Mouse (Mus musculus) cerebellum, adult 9-10 months (tissue): ENCODE data around the gene Gnptab.

Experiments
- DNase-seq: peaks from one replicate; pipeline ENCODE4 v3.0.0; 2022

Gnptab gene

DNA sequence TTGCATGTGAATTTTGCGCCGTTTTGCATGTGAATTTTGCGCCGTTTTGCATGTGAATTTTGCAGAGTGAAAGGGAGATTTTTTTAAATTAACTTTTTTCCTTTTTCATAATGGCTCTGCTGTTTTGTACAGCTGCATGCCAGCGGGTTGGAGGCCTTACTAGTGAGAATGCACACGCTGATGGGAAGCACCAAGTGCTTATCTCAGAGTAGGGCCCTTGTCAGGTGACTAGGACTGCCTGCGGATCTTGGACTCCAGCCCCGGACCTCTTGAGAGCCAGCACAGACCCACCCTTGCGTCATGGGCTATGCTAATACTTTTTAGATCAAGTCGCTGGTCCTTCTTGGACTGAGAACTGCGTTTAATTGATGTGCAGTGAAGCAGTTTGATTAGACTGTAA, 1.1 kb downstream of the Gnptab start:
- peak; percentile 57 for DNase-seq

DNA sequence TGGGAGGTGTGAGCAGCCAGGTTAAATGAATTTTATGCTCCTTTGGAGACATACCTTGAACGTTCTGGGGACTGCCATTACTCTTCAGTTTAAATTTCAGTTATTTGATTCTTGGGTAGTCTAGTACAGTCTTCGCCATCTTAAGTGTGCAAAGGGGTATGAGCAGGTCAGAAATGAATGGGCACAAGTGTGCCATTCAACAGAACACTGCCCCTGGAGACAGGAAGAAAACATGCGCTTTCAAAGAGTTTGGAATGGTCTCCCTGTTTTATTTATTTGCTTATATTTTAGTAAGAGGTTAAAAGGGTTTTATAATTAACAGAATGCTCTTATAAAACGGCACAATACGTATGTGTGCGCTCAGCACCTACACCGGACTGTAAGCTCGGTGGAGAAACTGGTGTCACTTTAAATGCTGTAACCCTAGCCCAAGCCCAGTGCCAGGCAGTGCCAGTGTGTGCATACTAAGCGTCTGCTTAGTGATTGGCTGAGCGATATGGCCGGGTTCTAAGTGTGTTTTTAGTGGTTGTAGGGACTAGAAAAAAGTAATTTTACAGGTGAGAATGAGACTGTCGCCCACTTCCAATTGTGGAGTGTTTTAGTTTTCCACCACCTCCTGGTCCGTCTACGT, 1.6 kb downstream of the Gnptab start:
- DNase-seq = no peak

DNA sequence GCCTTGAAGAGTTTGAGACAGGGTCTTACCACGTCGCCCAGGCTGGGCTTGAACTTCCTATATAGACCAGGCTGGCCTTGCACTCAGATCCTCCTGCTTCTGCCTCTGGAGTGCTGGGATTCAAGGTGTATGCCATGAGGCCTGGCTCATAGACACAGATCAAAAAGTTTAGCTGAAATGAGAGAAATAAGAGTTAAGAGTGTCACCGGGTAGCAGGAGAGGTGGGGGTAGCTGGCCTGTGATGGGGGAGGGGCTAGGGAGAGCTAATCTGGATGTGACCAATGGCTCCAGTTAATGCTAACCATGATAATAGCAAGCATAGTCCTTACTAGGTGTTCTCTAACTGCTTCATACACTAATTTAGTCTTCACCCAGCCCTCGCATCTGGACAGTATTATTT, 2.4 kb downstream of the Gnptab start:
- no peak for DNase-seq

DNA sequence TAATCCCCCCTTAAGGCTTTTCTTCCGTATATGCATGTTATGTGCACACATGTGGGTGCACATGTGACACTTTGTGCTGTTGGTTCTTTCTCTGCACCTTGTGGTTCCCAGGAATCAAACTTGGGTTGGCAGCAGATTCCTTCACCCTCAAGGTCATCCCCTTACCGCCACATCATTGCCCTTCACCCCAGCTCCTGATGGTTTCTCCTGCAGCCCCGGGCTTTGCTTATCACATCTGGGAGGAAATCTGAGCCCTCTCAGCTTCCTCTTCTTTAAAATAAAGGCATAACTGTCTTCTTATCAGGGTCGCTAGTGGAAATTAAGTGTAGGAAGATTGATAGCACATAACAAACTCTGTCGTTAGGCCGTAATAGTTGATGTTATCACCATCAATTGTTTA, 3.1 kb downstream of the Gnptab start:
- DNase-seq = no peak

DNA sequence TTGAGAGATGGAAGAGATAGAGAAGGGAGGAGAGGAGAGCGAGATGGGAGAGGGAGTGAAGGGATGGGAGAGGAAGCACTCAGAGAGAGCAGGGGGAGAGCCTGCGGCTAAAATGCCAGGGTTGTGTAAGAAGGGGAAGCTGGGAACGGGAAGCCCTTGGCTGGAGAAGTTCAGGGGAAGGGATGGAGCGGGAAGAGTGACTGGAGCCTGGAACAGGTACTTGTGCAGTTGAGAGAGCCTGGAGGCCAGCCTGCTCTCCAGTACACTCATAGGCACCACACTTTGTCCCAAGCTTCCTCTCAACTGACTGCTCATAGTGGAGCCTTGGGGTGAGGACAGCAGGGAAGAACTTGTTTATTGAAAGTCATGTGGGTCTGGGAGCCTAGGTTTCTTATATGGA, 4.5 kb downstream of the Gnptab start:
- no peak for DNase-seq

DNA sequence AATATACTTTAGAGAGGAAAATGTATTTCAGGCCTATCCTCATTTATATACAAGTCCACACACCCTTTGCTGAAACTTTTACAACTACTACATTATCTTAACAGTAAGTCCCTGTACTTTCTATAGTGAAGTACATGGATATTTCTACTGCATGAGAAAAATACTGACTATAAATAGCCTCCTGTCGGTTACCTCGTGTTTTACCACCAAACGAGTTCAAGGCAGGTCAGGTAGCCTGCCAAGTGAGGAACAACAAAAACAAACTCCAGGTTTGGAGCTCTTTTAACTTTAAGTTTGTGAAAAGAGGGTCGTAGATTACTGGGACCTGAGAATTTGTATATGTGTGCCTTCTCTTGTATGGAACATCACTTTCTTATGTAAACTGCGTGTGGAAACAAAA, 5.1 kb downstream of the Gnptab start:
- no peak for DNase-seq

DNA sequence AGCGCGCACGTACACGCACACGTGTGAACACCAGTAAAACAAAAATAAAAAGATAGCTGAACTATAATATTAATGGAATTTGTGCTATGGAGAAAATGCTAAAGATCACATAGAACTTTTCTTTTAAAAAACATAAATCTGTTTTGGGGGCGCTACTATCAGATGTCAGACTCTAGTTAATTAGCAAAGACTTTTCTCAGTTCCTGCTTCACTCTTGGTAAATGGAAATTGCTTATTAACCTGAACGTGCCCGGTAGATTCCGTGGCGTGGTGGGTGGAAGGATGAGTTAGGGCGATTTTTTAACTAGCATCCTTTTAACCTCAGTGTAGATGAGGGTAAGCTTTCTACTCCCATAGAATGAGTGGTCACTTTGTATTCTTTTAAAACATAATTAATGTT, 6.4 kb downstream of the Gnptab start:
- no peak for DNase-seq

DNA sequence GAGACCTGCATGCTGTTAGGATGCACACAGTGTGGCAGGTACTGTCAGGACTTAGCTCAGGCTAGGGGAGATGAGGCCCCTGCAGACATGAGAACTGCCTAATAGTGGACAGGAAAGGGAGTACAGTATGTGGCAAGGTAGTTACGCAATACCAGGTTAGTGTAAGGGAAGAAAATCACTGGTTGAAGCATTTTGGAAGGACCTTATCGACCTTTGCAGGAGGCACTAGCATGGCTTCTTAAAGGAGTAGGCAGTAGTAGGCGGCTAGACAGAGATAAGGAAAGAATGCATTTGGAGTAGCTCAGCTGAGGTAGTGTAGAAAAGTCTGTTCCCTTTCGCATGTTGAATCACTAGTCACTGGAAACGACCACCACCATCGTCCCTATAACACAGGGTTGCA, 6.8 kb downstream of the Gnptab start:
- DNase-seq = no peak

DNA sequence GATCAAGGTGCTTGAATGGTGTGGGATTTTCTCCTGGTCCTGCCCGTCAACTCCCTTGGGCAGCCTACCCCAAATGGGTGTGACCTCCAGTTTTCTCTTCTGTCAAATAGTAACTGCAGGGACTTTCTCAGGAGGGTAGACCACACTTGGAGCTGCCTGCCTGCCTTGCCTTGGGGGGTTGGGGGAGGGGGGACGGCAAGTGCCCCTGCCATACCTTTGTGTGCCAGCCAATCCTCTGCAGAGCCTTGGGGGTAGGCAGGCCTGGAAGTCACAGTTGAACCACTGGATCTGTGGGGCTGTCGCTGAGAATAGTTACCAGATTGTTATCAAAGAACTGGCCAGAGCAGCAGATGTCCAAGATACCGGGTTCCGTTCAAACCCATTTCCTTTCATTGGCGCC, 7.3 kb downstream of the Gnptab start:
- no peak for DNase-seq

DNA sequence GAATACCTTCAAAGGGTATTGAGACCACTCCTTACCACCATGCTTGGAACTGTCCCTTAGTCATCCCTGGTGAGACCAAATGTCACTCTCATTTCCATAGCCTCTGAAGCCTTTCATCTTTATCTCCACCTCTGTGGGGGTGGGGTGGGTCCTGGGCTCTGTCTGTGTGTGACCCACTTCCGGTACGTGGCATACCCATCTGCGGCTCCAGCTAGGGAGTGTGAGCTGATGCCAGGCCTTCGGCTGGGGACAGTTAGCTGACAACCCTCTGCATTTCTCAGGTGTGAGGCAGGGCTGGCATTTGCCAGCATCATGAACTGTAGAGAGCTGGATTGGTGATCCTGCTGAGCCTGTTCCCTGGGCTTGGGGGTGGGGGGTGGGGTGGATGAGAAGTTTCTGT, 10.6 kb downstream of the Gnptab start:
- no peak for DNase-seq

DNA sequence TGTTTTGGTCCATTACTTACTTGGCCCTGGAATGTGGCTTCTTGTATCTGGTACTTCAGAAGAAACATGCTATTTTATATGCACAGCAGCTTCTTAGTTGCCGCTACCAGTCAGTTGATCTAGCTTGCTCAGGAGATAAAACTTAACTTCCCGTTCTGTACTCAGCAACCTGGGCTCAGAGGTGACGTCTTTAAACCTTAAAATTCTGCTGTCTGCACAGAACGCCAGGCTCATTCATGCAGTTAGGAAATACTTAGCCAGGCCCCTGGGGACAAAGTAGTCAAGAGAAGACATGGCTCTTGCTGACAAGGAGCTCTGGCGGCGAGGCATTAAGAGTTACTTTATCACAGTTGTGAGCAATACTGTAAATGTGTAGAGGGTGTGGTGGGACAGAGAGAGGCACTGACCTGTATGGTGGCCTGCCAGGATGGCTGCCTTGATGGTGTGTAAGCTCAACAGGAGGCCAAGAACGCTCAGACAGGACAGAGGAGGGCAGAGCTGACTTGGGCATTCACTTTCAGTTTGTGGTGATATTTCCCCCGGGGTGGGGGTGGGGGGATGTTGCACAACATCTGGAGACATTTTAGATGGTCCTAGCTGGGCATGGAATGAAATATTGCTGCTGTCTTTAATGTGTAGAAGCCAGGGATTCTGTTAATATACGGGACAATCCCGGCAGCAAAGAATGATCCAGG, 11.3 kb downstream of the Gnptab start:
- DNase-seq = no peak

DNA sequence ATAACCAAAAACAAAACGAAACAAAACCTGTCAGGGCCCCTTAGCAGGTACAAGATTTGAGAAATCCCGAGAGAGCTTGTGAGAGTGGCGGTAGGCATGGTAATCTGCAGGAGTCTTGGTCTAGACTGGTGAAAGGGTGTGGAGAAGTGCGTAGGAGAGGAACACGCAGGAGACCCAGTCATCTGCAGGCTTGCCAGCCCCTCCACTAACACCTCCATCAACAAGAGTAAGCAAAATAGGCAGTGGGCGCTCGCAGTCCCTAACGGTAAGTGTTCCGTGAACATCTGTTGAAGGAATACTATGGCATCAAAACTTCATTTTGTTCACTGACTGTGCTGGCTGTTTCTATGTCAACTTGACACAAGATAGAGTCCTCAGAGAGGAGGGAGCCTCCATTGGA, 12.6 kb downstream of the Gnptab start:
- no peak for DNase-seq

DNA sequence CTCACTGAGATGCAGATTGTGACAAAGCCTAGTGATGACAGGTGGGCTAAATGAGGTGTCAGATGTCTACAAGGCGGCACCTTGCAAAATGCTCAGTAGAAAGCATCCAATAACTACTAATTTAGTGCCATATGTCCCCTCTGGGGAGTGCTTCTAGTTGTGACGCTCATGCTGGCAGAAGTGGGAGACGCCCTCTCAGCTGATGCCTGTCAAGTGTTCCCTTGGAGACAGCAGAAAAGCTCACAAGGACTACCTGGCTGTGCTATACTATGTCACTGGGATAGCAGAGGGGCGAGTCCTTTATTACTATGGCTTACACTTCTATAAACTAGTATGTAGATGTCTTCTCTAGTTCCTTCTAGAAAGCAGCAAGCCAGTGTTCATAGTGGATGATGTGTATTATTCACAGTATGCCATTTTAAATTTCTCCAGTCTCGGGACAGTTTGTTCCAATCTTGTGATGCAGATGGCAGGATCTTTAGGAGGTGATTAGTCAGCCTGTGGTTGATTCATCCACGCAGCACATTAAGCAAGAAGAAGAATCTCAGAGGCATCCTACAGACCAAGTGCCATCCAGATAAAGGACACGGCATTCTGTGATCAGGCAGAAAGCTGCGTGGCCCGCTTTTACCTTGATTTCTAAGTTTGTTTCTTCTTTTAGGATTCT, 13.4 kb downstream of the Gnptab start:
- no peak for DNase-seq

DNA sequence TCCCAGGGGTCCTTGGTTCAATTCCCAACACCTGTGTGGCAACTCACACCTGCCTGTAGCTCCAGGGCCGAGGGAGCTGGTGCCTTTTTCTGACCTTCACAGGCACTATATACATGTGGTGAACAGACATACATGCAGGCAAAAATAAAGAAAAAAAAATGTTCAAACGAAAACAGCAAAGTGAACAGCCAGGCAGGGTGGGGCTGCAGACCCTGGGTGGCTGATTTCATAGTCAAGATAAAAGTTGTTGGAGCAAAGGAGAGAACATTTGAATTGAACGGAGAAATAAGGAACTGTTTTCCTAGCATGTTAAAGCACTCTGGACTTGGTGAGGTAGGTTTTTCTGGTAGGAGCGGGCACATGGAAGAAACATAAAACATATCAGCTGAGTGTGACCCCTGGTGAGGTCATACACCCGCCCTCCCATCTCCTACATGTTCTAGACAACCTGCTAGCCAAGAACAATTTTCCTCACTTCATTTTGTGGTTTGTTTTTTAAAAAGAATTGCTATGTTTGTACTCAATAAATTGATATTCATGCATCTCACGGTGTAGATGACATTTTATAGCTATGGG, 19.8 kb downstream of the Gnptab start:
- no peak for DNase-seq

DNA sequence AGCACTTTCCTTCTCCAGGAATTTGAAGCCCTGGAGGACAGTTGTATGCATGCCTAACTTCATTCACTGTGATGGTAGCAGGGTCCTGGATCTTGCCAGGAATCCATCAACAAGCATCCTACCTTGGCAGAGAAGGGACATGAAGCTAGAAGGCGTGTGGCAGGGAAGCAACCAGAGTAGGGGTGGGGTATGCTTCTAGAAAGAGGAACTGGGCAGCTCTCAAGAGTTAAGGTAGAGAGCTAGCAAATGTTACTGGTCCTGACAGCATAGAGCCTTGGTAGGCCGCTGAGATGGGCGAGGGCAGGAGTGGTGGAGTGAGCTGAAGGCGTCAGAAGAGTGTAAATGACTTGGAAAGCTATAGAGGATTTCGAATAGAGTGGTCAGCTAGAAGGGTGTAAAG, 20.3 kb downstream of the Gnptab start:
- DNase-seq = no peak

DNA sequence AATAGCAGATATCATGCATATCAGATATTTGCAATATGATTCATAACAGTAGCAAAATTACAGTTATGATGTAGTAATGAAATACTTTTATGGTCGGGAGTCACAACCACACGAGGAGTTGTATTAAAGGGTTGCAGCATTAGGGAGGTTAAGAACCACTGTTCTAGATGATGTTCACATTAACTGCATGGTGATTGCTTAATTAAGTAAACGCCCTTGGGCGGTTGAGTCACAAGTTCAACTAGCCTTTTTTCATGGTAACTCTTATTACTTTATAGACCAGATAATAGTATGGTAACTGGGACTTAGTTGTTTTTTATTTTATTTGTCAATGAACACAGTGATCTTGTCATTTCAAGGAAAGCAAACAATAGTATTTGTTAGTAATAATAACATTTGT, 24.1 kb downstream of the Gnptab start:
- DNase-seq = no peak

DNA sequence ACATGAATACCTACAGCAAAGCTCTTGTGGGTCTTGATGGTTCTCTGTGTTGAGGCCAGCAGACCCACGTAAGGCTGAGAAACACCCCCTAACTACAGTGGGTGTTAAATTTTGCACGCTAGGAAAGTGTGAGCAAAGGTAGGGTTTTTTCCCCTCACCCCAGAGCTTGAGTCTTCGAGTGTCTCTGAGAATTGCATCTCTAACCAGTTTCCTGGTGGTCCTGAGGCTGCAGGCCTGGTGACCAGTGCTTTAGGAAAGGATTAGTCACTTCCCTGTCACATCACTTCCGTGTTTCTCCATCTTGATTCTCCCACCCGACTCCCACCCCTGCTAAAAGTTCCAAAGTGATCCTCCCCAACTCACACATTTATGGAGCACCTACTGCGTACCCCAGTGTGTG, 25.3 kb downstream of the Gnptab start:
- no peak for DNase-seq

DNA sequence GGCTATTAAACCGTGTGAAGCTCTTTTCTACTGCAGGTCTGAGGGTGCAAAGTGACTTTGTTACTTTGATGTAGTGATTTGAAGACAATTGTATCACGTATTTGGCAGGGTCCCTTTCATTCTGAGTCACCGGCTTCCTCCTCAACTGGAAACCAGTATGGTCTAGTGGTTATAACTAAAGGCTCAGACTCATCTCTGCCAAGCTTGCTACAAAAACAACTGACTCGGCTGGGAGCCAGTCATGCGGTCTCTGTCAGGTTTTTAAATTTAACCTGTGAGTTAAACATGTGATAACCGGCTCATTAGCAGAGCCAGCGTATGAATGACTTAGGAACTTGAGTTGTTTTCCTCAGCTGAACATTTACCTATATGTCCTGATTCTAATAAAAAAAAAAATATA, 26.9 kb downstream of the Gnptab start:
- no peak for DNase-seq

DNA sequence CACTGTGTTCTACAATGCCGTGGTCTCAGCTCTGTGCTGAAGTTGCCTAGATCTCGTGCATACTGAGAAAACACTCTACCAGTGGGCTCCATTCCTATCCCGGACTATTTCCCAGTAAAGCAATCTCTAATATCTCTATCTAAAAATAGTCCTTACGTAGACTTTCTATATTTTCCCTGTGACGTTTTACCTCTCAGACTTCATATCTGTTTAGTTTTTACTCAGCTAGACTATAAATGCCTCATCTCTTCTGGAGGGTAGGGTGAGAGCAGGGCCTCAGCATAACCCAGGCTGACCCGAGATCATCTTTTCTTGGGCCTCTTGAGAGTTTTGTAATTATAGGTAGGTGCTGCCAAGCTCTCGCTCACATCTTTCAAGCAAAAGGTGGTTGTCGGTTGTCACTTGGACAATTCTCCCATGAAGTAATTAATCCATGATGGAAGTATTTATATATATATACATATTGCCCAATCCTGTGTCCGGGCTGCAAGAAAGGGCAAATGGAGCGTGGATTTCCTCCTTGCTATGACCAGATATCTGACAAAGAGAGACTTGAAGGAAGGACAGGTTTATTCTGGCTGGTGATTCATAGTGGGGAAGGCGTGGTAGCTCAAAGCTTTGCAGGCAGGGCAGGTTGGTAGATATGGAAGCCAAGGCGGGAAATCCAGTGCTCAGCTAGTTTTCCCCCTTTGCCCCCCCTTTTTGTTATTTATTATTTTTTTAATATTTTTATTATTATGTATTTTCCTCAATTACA, 29.1 kb downstream of the Gnptab start:
- DNase-seq = no peak

DNA sequence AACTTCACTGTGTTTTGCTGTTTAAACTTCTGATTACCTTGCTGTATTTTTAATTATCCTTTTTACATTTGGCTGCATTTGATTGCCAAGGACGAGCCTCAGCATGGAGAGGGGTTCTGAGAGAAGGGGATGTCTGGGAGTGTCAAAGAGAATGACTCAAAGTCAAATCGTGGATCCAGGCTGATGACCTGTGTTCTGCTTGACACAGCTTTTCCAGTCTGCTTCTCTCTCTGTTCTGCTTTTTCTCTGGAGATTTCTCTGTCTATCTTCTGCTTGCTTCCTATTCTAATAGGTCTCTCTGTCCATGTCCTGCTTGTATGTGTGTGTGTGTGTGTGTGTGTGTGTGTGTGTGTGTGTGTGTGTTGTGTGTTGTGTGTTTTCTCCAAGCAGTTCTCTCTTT, 30.8 kb downstream of the Gnptab start:
- no peak for DNase-seq

DNA sequence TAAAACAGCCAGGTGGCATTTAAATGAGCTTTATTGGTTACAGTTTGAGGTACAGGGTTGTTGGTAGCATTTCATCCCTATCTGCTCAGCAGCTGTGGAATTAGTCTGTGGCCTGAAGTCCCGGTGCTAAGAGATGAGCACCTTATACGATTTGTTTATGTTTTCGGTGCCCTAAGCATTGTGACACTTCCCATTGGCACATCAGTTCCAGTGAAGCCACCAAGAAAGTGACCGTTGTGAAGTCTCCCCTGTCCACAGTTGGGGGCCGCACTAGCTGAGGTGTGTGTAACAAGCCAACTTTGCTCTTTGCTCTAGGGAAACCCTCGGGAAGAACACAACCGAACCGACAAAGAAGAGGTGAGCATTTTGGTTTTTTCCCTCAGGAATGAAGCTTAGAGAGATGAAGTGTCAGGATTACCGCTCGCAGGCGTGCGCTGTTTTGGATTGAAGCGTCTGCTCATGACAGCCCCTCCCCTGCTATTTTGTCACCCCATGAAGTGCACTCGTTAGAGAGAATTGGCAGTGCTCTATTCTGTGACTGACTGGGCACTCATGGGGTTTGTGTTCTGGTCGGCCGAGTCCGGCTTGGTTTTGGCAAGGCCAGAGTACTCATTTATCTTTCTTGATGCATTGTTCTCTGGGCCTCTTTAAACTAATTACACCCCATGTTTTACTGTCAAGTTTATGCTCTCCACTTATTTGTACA, 33.5 kb downstream of the Gnptab start:
- no peak for DNase-seq

DNA sequence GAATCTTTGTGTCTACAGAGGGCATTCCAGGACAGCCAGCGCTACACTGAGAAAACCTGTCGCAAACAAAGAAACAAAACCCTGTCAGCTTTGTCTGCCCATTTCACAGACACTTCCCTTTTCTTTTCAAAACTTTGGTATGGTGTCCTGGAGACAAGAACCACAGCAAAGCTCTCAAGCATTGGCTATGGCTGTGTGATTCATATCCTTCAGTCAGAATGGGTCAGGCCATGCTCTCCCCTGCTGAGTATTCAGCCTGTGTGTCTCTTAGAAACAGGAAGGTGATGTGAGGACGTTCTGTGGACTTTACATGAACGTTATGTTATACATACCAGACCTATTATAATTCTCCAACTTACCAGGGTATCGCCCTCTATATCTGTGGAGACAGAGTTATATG, 38.8 kb downstream of the Gnptab start:
- DNase-seq = no peak

DNA sequence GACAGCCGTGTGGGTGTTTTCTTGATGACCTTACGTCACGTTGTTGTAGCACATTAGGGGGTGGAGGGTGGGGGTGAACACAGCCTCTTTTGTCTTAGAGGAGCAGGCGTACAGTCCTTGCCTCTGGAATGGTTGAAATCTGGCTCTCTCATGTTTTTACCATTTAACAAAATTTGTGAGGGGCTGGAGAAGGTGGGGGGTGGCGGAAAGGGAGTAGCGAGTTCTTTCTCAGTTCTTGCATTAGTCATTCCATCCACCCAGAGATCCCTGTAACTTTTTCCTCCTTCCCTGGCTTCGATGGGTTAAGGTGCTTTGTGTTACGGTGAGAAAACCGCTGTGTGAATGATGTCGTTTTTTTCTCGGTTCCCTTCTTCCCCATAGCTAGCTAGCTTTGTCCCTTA, 41.2 kb downstream of the Gnptab start:
- DNase-seq = no peak
